Mouse (Mus musculus): ENCODE measurements at regions not wholly inside any gene's neighbourhood (a gene's known extent, or its start where the extent isn't known, plus 50 kb on each side); places are given as distances from the start of the nearest gene placed in this dataset.

GRCm38 (mm10) chr14:25173873-25174272 lies 285.1 kb upstream of the Zmiz1 start:
- no peak overlapping the region for H3K9ac ChIP-seq
- no peaks in the 10 kb centered on the region for H3K9me3 ChIP-seq
- peak overlapping the region; percentile 33; the same call in 1 of the 2 replicates for H3K27ac ChIP-seq
- H3K4me2 ChIP-seq: no peak overlapping the region
- no peaks in the 10 kb centered on the region for H3K27me3 ChIP-seq
- 64% methylated on average over 6 of the region's 6 CpGs for WGBS
- peaks cover 29% of the 10 kb centered on the region for H3K4me1 ChIP-seq
- no peak for ATAC-seq (ENCODE audit: insufficient number of reproducible peaks, insufficient read depth, low FRiP score, low TSS enrichment, low read depth)
- H3K36me3 ChIP-seq: no peaks in the 10 kb centered on the region
- H3K4me3 ChIP-seq: no peak overlapping the region

GRCm38 (mm10) chr14:25174402-25174801 lies 284.6 kb upstream of the Zmiz1 start:
- no peak overlapping the region for H3K4me3 ChIP-seq
- no peaks in the 10 kb centered on the region for H3K36me3 ChIP-seq
- WGBS: 41% methylated on average over 2 of the region's 2 CpGs
- no peak overlapping the region for H3K4me2 ChIP-seq
- H3K27me3 ChIP-seq: no peaks in the 10 kb centered on the region
- peaks cover 29% of the 10 kb centered on the region for H3K4me1 ChIP-seq
- 0 out of 2 replicates have a peak, but pooled peaks have one; percentile 27 for ATAC-seq (ENCODE audit: insufficient number of reproducible peaks, insufficient read depth, low FRiP score, low TSS enrichment, low read depth)
- H3K9me3 ChIP-seq: no peaks in the 10 kb centered on the region
- H3K27ac ChIP-seq: peak overlapping the region; percentile 33; the same call in 1 of the 2 replicates
- no peak overlapping the region for H3K9ac ChIP-seq

- no peak for ATAC-seq (ENCODE audit: insufficient number of reproducible peaks, insufficient read depth, low FRiP score, low TSS enrichment, low read depth)
These were observed 282.8 kb upstream of the Zmiz1 start for GRCm38 (mm10) chr14:25176206-25176605.

GRCm38 (mm10) chr14:25180126-25180525 lies 278.9 kb upstream of the Zmiz1 start:
- no peak overlapping the region for H3K4me3 ChIP-seq
- H3K9me3 ChIP-seq: no peaks in the 10 kb centered on the region
- 76% methylated on average over 9 of the region's 9 CpGs for WGBS
- H3K4me1 ChIP-seq: peaks cover 16% of the 10 kb centered on the region
- H3K4me2 ChIP-seq: no peak overlapping the region
- no peaks in the 10 kb centered on the region for H3K36me3 ChIP-seq
- H3K27me3 ChIP-seq: no peaks in the 10 kb centered on the region
- no peak overlapping the region for H3K27ac ChIP-seq
- no peak overlapping the region for H3K9ac ChIP-seq
- ATAC-seq (ENCODE audit: insufficient number of reproducible peaks, insufficient read depth, low FRiP score, low TSS enrichment, low read depth): no peak

More at GRCm38 (mm10) chr14:25176206-25176605, 282.8 kb upstream of the Zmiz1 start:
- no peaks in the 10 kb centered on the region for H3K36me3 ChIP-seq
- WGBS: 65% methylated on average over 6 of the region's 6 CpGs
- H3K9me3 ChIP-seq: no peaks in the 10 kb centered on the region
- no peak overlapping the region for H3K9ac ChIP-seq
- no peak overlapping the region for H3K27ac ChIP-seq
- H3K4me3 ChIP-seq: no peak overlapping the region
- H3K4me2 ChIP-seq: no peak overlapping the region
- no peaks in the 10 kb centered on the region for H3K27me3 ChIP-seq
- H3K4me1 ChIP-seq: peaks cover 29% of the 10 kb centered on the region

GRCm38 (mm10) chr14:25181406-25181805 lies 277.6 kb upstream of the Zmiz1 start:
- Histone ChIP-seq H3K4me2 (no peak overlapping the region), H3K36me3 (no peaks in the 10 kb centered on the region), H3K27ac (no peak overlapping the region), H3K9me3 (no peaks in the 10 kb centered on the region), H3K4me3 (no peak overlapping the region), H3K9ac (no peak overlapping the region), H3K27me3 (no peaks in the 10 kb centered on the region), H3K4me1 (peaks cover 20% of the 10 kb centered on the region)
- 25% methylated on average over 2 of the region's 2 CpGs for WGBS
- ATAC-seq (ENCODE audit: insufficient number of reproducible peaks, insufficient read depth, low FRiP score, low TSS enrichment, low read depth): no peak

DNA sequence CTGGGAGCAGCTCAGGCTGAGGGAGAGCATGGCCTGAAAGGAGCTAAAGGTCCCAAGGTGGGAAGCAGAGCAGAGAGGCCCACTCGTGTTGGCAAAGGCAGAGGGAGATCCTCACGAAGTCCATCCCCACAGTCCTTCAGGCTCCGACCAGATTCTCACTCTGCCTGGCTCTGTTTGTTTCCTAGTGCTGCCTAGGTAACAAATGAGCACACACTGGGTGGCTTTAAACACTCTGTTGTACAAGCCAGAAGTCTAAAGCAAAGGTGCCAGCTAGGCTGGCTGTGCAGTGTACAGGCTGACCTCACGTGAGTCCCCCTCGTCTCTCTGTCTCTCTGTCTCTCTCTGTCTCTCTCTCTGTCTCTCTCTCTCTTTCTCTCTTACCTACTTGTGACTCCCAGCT lies 274.9 kb upstream of the Zmiz1 start:
- no peaks in the 10 kb centered on the region for H3K36me3 ChIP-seq
- ATAC-seq (ENCODE audit: insufficient number of reproducible peaks, insufficient read depth, low FRiP score, low TSS enrichment, low read depth): no peak
- 78% methylated on average over 5 of the region's 5 CpGs for WGBS
- no peaks in the 10 kb centered on the region for H3K27me3 ChIP-seq
- no peak overlapping the region for H3K4me3 ChIP-seq
- no peaks in the 10 kb centered on the region for H3K9me3 ChIP-seq
- H3K27ac ChIP-seq: no peak overlapping the region
- no peak overlapping the region for H3K9ac ChIP-seq
- no peak overlapping the region for H3K4me2 ChIP-seq
- peaks cover 25% of the 10 kb centered on the region for H3K4me1 ChIP-seq

GRCm38 (mm10) chr14:25184875-25185274 lies 274.1 kb upstream of the Zmiz1 start:
- Histone ChIP-seq H3K9me3 (no peaks in the 10 kb centered on the region), H3K9ac (no peak overlapping the region), H3K4me1 (peaks cover 25% of the 10 kb centered on the region), H3K4me3 (no peak overlapping the region), H3K27ac (peak overlapping the region; percentile 4; the same call in 1 of the 2 replicates), H3K36me3 (no peaks in the 10 kb centered on the region), H3K27me3 (no peaks in the 10 kb centered on the region), H3K4me2 (no peak overlapping the region)
- no peak for ATAC-seq (ENCODE audit: insufficient number of reproducible peaks, insufficient read depth, low FRiP score, low TSS enrichment, low read depth)
- WGBS: 96% methylated on average over 1 of the region's 1 CpGs

DNA sequence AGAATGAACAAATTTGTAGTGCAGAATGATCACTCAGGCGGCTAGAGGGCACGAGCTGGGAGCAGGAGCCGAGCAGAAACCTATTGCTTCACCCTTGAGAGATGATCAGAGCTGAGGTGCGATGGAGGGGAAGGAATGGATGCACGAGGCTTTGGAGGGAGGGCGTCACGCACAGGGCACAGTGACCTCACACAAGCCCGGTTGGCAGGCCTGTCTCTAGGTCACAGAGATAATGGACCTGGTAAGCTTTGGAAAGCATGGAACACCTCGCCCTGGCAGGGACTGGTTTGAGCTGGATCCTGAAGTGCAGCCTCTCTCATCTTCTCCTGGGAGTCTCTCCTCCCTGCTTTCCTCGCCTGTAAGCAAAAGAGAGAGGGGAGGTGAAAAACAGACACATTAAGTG lies 273.4 kb upstream of the Zmiz1 start:
- Histone ChIP-seq H3K27ac (peak overlapping the region; percentile 62; the same call in 1 of the 2 replicates), H3K4me1 (peaks cover 29% of the 10 kb centered on the region)
- ATAC-seq (ENCODE audit: insufficient number of reproducible peaks, insufficient read depth, low FRiP score, low TSS enrichment, low read depth): no peak

GRCm38 (mm10) chr14:25185959-25186771 lies 272.8 kb upstream of the Zmiz1 start:
- Histone ChIP-seq H3K27me3 (no peaks in the 10 kb centered on the region), H3K36me3 (no peaks in the 10 kb centered on the region), H3K4me3 (no peak overlapping the region), H3K4me2 (no peak overlapping the region), H3K9me3 (no peaks in the 10 kb centered on the region), H3K27ac (peak overlapping the region; percentile 62), H3K9ac (peak overlapping the region; percentile 32; the same call in 1 of the 2 replicates), H3K4me1 (peaks cover 35% of the 10 kb centered on the region)
- WGBS: 31% methylated on average over 14 of the region's 14 CpGs
- ATAC-seq (ENCODE audit: insufficient number of reproducible peaks, insufficient read depth, low FRiP score, low TSS enrichment, low read depth): no peak

More for the DNA sequence above, 273.4 kb upstream of the Zmiz1 start:
- H3K27me3 ChIP-seq: no peaks in the 10 kb centered on the region
- H3K4me2 ChIP-seq: no peak overlapping the region
- 60% methylated on average over 10 of the region's 10 CpGs for WGBS
- no peaks in the 10 kb centered on the region for H3K9me3 ChIP-seq
- no peak overlapping the region for H3K4me3 ChIP-seq
- peak overlapping the region; percentile 32; the same call in 1 of the 2 replicates for H3K9ac ChIP-seq
- H3K36me3 ChIP-seq: no peaks in the 10 kb centered on the region

GRCm38 (mm10) chr14:25187715-25188114 lies 271.3 kb upstream of the Zmiz1 start:
- no peak overlapping the region for H3K9ac ChIP-seq
- H3K36me3 ChIP-seq: no peaks in the 10 kb centered on the region
- no peak overlapping the region for H3K27ac ChIP-seq
- WGBS: 90% methylated on average over 5 of the region's 5 CpGs
- no peak overlapping the region for H3K4me3 ChIP-seq
- H3K4me2 ChIP-seq: no peak overlapping the region
- H3K27me3 ChIP-seq: no peaks in the 10 kb centered on the region
- no peaks in the 10 kb centered on the region for H3K9me3 ChIP-seq
- ATAC-seq (ENCODE audit: insufficient number of reproducible peaks, insufficient read depth, low FRiP score, low TSS enrichment, low read depth): no peak
- peaks cover 39% of the 10 kb centered on the region for H3K4me1 ChIP-seq

- Histone ChIP-seq H3K4me1 (peaks cover 39% of the 10 kb centered on the region), H3K4me2 (no peak overlapping the region), H3K9ac (no peak overlapping the region), H3K27ac (no peak overlapping the region), H3K4me3 (no peak overlapping the region), H3K36me3 (no peaks in the 10 kb centered on the region), H3K9me3 (no peaks in the 10 kb centered on the region), H3K27me3 (no peaks in the 10 kb centered on the region)
- no peak for ATAC-seq (ENCODE audit: insufficient number of reproducible peaks, insufficient read depth, low FRiP score, low TSS enrichment, low read depth)
- WGBS: 91% methylated on average over 5 of the region's 5 CpGs
These were observed 269.7 kb upstream of the Zmiz1 start for GRCm38 (mm10) chr14:25189256-25189655.

DNA sequence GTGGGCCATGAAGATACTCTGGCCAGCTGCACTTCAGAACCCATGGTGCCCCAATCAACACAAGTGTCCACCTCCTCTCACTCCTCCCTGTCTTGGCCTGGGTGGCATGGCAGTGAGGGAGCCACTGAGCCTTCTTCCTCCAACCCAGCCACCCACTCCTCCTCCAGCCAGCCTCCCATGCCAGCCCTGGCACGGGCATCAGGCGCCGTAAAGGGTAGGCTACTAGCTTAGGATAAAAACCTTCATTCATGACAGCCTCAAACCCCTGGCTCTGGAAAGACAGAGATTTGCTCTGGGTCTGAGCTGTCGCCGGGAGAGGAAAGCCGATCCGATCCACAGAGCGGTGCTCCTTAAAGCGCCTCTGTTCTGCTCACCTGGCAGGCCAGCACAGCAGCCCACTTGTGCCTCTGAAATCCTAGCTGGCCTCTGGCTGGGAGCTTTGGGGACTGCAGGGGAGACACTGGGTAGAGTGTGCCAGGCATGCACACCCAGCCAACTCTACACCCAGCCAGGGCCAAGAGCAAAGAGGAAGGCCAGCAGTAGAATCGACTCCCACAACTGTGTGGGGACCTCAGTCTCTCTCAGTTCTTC lies 268.2 kb upstream of the Zmiz1 start:
- H3K4me3 ChIP-seq: no peak overlapping the region
- no peaks in the 10 kb centered on the region for H3K9me3 ChIP-seq
- H3K27me3 ChIP-seq: no peaks in the 10 kb centered on the region
- peak overlapping the region; percentile 76 for H3K27ac ChIP-seq
- H3K4me2 ChIP-seq: no peak overlapping the region
- 76% methylated on average over 10 of the region's 10 CpGs for WGBS
- peaks cover 37% of the 10 kb centered on the region for H3K4me1 ChIP-seq
- no peaks in the 10 kb centered on the region for H3K36me3 ChIP-seq
- H3K9ac ChIP-seq: no peak overlapping the region; the same call in 1 of the 2 replicates
- ATAC-seq (ENCODE audit: insufficient number of reproducible peaks, insufficient read depth, low FRiP score, low TSS enrichment, low read depth): no peak

Data from embryonic facial prominence, embryonic 13.5 days (tissue).